Mouse (Mus musculus) ES-Bruce4 (cell line): ENCODE measurements around the gene Khdrbs2.

ENCODE experiments used
- CTCF ChIP-seq: IDR thresholded peaks from one replicate; pipeline ENCODE4 v1.8.1; 2011; ENCODE audit warnings: low read depth, low read length
- EP300 ChIP-seq: IDR thresholded peaks from 2 replicates; pipeline ENCODE4 v1.6.1; 2011; ENCODE audit warnings: low read depth, low read length; ENCODE audit not compliant: insufficient read depth
- POLR2A ChIP-seq: IDR thresholded peaks from one replicate; pipeline ENCODE4 v1.8.1; 2011; ENCODE audit warnings: low read length; ENCODE audit not compliant: insufficient read depth

DNA sequence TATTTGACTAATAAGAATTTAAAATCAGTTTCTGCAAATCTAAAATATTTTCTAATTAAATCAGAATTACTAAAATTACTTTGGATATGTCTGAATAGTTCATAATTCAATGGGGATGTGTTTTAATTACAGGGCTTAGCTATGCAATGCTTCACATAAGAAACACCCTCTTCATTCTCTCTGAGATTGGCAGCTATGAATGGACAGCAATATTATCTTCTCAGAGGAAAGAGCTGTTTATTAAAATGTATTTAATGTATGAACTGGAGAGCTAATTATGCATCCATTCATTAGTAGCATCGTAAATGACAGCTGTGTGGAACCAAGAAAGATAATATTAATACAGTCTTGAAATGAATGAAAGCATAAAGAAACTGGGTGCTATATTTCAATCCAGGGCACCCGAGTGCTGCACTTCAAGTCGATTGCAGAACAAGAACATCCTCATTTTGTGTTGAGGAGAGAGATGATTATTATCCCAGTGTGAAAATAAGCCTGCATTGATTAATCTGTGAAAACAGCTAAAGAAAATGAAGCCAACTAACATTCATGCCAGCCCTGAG lies 477.2 kb downstream of the Khdrbs2 start:
- no peak for TF ChIP-seq CTCF
- no peak for TF ChIP-seq POLR2A
- no peak for TF ChIP-seq EP300
